Mouse (Mus musculus): ENCODE data around the gene Klhdc7a.

Klhdc7a gene

GRCm38 (mm10) chr4:139960724-139961315, 7.0 kb downstream of the Klhdc7a start:
- DNase-seq (ENCODE audit: low read depth, low spot score), result no peak

GRCm38 (mm10) chr4:139960086-139960713, 7.6 kb downstream of the Klhdc7a start:
- DNase-seq (ENCODE audit: low read depth, low spot score), result peak; percentile 34

- DNase-seq (ENCODE audit: low read depth, low spot score), result no peak
These were observed 8.6 kb downstream of the Klhdc7a start for GRCm38 (mm10) chr4:139959188-139959587.

GRCm38 (mm10) chr4:139950876-139951485, 16.8 kb downstream of the Klhdc7a start:
- no peak for DNase-seq (ENCODE audit: low read depth, low spot score)

- peak; percentile 74 for DNase-seq (ENCODE audit: low read depth, low spot score)
These were observed 17.4 kb downstream of the Klhdc7a start for GRCm38 (mm10) chr4:139950431-139950848.

GRCm38 (mm10) chr4:139948591-139948990, 19.2 kb downstream of the Klhdc7a start:
- no peak for DNase-seq (ENCODE audit: low read depth, low spot score)

- DNase-seq (ENCODE audit: low read depth, low spot score), result peak; percentile 62
These were observed 20.5 kb downstream of the Klhdc7a start for GRCm38 (mm10) chr4:139947341-139947740.

- DNase-seq (ENCODE audit: low read depth, low spot score), result peak; percentile 60
These were observed 26.0 kb downstream of the Klhdc7a start for GRCm38 (mm10) chr4:139941831-139942230.

- DNase-seq (ENCODE audit: low read depth, low spot score), result no peak
These were observed 32.3 kb downstream of the Klhdc7a start for GRCm38 (mm10) chr4:139935557-139935956.

GRCm38 (mm10) chr4:139932970-139933801, 34.6 kb downstream of the Klhdc7a start:
- DNase-seq (ENCODE audit: low read depth, low spot score), result no peak

- no peak for DNase-seq (ENCODE audit: low read depth, low spot score)
These were observed 35.9 kb downstream of the Klhdc7a start for GRCm38 (mm10) chr4:139931790-139932510.

GRCm38 (mm10) chr4:139930885-139931284, 36.9 kb downstream of the Klhdc7a start:
- no peak for DNase-seq (ENCODE audit: low read depth, low spot score)

- DNase-seq (ENCODE audit: low read depth, low spot score), result peak; percentile 31
These were observed 41.7 kb downstream of the Klhdc7a start for GRCm38 (mm10) chr4:139926161-139926561.

- peak; percentile 56 for DNase-seq (ENCODE audit: low read depth, low spot score)
These were observed 42.3 kb downstream of the Klhdc7a start for GRCm38 (mm10) chr4:139925275-139926160.

- DNase-seq (ENCODE audit: low read depth, low spot score), result no peak
These were observed 51.1 kb downstream of the Klhdc7a start for GRCm38 (mm10) chr4:139916731-139917130.

All from ES-CJ7 (cell line).